Mouse (Mus musculus) cortical plate, adult 2 months (tissue): ENCODE measurements around the gene Rnf43.

Experiments
- CTCF ChIP-seq: fragments of 200-500 bp; IDR thresholded peaks from 2 replicates; pipeline ENCODE4 v1.5.1; 2011; ENCODE audit warnings: mild to moderate bottlenecking, control low read depth, low read length; ENCODE audit not compliant: insufficient read depth; ENCODE audit errors: extremely low read depth
- POLR2A ChIP-seq: fragments of 200-500 bp; IDR thresholded peaks from 2 replicates; pipeline ENCODE4 v1.6.1; 2011; ENCODE audit warnings: mild to moderate bottlenecking, low read length, control low read depth; ENCODE audit not compliant: insufficient read depth; ENCODE audit errors: extremely low read depth

DNA sequence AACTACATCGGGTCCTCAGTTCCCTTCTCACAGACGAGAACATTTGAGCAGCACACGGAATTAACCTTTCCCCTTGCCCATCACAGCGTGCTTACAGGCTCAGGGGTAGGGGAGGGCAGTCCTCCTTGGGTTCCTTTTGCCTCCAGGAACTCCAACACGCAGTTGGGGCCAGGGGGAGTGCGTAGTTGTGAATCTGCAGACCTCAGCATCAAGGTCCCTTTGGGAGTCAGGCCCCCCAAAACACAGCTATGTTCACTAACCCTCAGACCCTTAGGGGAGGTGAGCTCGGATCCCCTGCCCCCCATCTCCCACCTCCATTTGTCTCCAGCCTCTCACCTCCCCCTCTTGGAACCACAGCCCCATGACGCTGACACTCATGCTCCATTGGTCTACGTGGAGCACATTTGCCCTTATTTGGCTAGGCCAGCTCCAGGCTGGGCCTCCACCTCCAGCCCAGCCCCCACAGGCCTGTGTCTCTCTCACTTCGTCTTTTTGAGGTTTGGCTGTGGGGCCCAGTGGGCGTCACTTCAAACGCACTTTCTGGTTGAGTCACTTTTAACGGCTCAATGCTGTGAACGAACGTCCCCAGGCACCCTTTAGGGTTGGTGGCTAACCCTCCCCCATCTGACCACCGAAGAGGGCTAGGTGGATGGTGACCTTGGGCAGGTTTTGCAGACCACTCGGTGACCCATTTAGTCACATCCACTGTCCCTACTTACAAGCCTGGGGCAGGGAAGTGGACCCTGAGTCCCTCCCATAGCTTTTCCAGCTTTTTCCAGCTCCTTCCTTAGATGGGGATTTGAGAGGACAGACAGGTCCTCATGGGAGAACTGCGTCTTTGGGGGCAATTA lies 86.9 kb downstream of the Rnf43 start:
- TF ChIP-seq CTCF (no peak), POLR2A (no peak)
